Mouse (Mus musculus) heart, adult 2 months (tissue): ENCODE results near the gene Ormdl2. TPM values are rescaled to one million over a fixed set of nuclear protein-coding genes. Genes with fewer than 3 reads are reported as not detected.
A peak's percentile ranks its signal among the peaks of the same experiment; 100 is the strongest.

ENCODE experiments used
- DNase-seq, 2 experiments: peaks; one replicate each; pipeline ENCODE4 v3.0.0; 2021
- H3K27ac ChIP-seq: fragments of 200-600 bp; 2 replicates; pipeline ENCODE4 v1.8.1; 2022
- H3K27me3 ChIP-seq: fragments of 200-500 bp; 2 replicates; pipeline ENCODE4 v1.6.1; 2012; ENCODE audit warnings: mild to moderate bottlenecking, low read length, inconsistent platforms, mixed read lengths; ENCODE audit not compliant: control insufficient read depth, insufficient read depth
- H3K36me3 ChIP-seq: fragments of 200-500 bp; 2 replicates; pipeline ENCODE4 v1.6.1; 2012; ENCODE audit warnings: low read length, inconsistent platforms; ENCODE audit not compliant: control insufficient read depth, insufficient read depth
- H3K4me1 ChIP-seq: fragments of 200-500 bp; 2 replicates; pipeline ENCODE4 v1.6.1; 2011; ENCODE audit warnings: low read length; ENCODE audit not compliant: control insufficient read depth, insufficient read depth
- H3K4me3 ChIP-seq: fragments of 200-600 bp; 2 replicates; pipeline ENCODE4 v1.8.1; 2022
- H3K79me2 ChIP-seq: fragments of 200-500 bp; replicated peaks from 2 replicates; pipeline ENCODE4 v1.6.1; 2012; ENCODE audit warnings: mild to moderate bottlenecking, inconsistent platforms, low read length, moderate library complexity, mixed read lengths; ENCODE audit not compliant: control insufficient read depth, insufficient read depth
- H3K9ac ChIP-seq: fragments of 200-500 bp; 2 replicates; pipeline ENCODE4 v1.6.1; 2012; ENCODE audit warnings: low read depth, mild to moderate bottlenecking, control low read depth, inconsistent platforms, low read length, mixed read lengths
- CTCF ChIP-seq: fragments of 200-600 bp; IDR thresholded peaks from 2 replicates; pipeline ENCODE4 v1.8.1; 2022; ENCODE audit warnings: antibody characterized with exemption, mild to moderate bottlenecking, moderate library complexity
- EP300 ChIP-seq: fragments of 200-500 bp; IDR thresholded peaks from 2 replicates; pipeline ENCODE4 v1.6.1; 2011; ENCODE audit warnings: low read depth, low read length, control low read depth; ENCODE audit not compliant: insufficient read depth
- POLR2A ChIP-seq: fragments of 200-500 bp; IDR thresholded peaks from 2 replicates; pipeline ENCODE4 v1.6.1; 2011; ENCODE audit warnings: mild to moderate bottlenecking, low read depth, low read length, control low read depth; ENCODE audit not compliant: insufficient read depth
- WGBS: fragments of 180-500 bp; shearing (Covaris S2); methylation state at CpG from one replicate; pipeline ENCODE4 v1.1.7; 2018; 5-methylcytosine and 5-hydroxymethylcytosine counted together
- intact Hi-C: fragments of 180-260 bp; cut with DNase I; formaldehyde crosslinking; loops from one replicate; pipeline ENCODE4 v1.15.1; 2025
- polyA plus RNA-seq: library from polyadenylated mRNA; depleted of rRNA; stranded (reverse); fragments of >200 nt; gene quantifications from 2 replicates; pipeline ENCODE4 v1.2.3, GENCODE M21; 2012
- total RNA-seq, 2 experiments: library from RNA; stranded (reverse); gene quantifications; 2 replicates each; pipeline ENCODE4 v1.2.3; 2021

Gene Ormdl2
- total and polyA plus RNA-seq, 3 experiments: 7.8 to 15.3 (median 8.1) TPM

DNA sequence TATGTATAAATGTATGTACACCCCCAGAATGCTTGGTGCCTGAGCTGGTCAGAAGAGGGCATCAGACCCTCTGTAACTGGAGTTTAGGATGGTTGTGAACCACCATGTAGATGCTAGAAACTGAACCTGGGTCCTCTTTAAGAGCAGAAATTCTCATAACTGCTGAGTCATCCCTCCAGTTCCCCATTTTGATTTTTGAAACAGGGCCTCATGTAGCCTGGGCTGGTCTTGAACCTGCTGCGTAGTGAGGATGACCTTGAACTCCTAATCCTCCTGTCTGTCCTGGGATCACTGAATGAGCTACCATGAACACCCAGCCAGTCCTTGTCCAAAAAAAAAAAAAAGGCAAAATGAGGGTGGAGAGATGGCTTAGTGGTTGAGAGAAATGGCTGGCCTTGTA is 28.2 kb downstream of the Ormdl2 start:
- no peaks in the 10 kb centered on the region for H3K4me1 ChIP-seq
- 100% methylated on average over 1 of the region's 1 CpGs for WGBS

DNA sequence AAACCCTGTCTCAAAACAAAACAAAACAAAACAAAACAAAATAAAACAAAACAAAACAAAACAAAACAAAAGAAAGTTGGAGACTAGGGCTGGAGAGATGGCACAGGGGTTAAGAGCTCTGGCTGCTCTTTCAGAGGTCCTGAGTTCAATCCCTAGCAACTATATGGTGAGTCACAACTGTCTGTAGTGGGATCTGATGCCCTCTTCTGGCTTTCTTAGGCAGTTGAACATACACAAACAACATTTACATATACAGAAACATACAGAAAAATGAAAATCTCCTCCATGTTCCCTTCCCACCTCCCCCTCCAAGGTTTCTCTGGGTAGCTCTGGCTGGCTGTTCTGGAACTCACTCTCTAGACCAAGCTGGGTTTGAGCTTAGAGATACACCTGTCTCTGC is 29.4 kb downstream of the Ormdl2 start:
- DNase-seq: no peak
- Histone ChIP-seq H3K79me2 (no peaks in the 10 kb centered on the region), H3K27ac (no peak overlapping the region), H3K36me3 (no peaks in the 10 kb centered on the region), H3K9ac (no peak overlapping the region), H3K4me3 (no peak overlapping the region), H3K4me1 (no peaks in the 10 kb centered on the region), H3K27me3 (no peaks in the 10 kb centered on the region)
- no peak for TF ChIP-seq POLR2A
- peak; percentile 32 for TF ChIP-seq CTCF
- intact Hi-C loops: no loop called here

More for the DNA sequence above, 28.2 kb downstream of the Ormdl2 start:
- no peak for DNase-seq
- Histone ChIP-seq H3K36me3 (no peaks in the 10 kb centered on the region), H3K27me3 (no peaks in the 10 kb centered on the region), H3K4me3 (no peak overlapping the region), H3K79me2 (no peaks in the 10 kb centered on the region), H3K9ac (no peak overlapping the region), H3K27ac (no peak overlapping the region)
- TF ChIP-seq POLR2A (no peak), EP300 (no peak), CTCF (no peak)
- intact Hi-C loops: no loop called here

DNA sequence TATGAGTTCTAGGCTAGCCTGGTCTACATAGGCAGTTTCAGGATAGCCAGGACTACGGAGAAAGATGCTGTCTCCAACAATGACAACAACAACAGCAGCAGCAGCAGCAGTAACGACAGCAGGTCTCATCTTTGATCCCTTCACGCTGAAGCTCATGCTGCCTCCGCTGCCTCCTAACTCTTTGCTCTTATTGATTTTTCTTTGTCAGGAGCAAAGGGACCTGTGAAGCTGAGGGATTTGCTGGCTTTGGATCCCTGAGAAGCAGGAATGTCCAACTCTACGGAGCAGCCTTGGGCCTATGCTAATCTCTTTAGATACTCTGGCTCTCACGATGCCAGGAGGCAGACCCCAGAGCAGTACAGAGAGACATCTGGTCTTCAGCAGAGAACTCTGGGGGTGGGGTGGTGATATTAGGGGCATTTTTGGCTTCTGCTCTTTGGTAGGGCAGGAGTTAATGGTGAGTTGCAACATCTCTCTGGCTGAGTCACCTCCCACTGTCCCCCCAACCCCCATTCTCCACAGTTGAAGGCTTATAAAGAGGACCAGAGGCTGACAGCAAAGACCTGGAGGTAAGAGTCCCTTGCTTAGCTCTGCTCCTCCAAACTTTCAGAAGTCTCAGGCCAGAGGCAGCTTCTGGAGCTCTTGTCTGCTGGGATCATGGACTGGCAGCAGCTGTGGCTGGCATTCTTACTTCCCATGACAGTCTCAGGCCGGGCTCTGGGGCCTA is 30.9 kb downstream of the Ormdl2 start, which contains the start of gene Mmp19:
TSS of gene Mmp19 (plus strand) at position 513 of the 727 bp plus-strand sequence.
- Histone ChIP-seq H3K27me3 (no peaks in the 10 kb centered on the region), H3K4me3 (peak within 1 kb of the TSS; percentile 11; the same call in 1 of the 2 replicates), H3K27ac (peak within 1 kb of the TSS; percentile 41), H3K36me3 (no peaks in the 10 kb centered on the region), H3K4me1 (no peaks in the 10 kb centered on the region), H3K9ac (no peak within 1 kb of the TSS), H3K79me2 (no peaks in the 10 kb centered on the region)
- DNase-seq: peak; percentile 43 to 46
- TF ChIP-seq POLR2A (no peak), EP300 (no peak), CTCF (no peak)
- 58% methylated on average over 7 of the region's 7 CpGs for WGBS
- intact Hi-C loops: no loop called here

DNA sequence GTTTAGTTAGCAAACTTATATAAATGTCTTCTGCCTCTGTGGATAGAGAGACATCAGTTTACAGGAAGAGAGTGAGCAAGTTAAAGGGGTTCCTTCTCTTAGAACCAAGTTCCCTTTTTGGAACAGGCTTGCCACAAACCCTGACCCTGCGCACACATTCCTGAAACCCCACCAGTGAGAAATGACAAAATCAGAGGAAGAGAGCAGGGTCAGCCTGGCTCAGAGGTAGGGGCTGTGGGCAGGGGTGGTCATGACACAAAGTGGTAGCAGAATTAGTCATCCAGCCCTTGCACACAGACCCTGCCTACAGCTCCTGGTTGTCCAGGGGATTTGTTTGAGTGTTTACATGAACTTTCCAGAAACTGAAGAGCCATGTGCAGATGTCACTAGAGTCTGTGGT is 41.2 kb downstream of the Ormdl2 start:
- H3K4me3 ChIP-seq: no peak overlapping the region
- peaks cover 5% of the 10 kb centered on the region for H3K36me3 ChIP-seq
- H3K79me2 ChIP-seq: no peaks in the 10 kb centered on the region
- intact Hi-C loops: loop anchor here (2.0 kb wide), 1 partner anchor 23 kb away; no protein-coding TSS in a partner anchor
- TF ChIP-seq EP300: no peak
- H3K9ac ChIP-seq: no peak overlapping the region
- no peaks in the 10 kb centered on the region for H3K27me3 ChIP-seq
- peak overlapping the region; percentile 88 for H3K27ac ChIP-seq
- WGBS: 83% methylated on average over 1 of the region's 1 CpGs
- H3K4me1 ChIP-seq: peaks cover 8% of the 10 kb centered on the region
- DNase-seq: no peak

DNA sequence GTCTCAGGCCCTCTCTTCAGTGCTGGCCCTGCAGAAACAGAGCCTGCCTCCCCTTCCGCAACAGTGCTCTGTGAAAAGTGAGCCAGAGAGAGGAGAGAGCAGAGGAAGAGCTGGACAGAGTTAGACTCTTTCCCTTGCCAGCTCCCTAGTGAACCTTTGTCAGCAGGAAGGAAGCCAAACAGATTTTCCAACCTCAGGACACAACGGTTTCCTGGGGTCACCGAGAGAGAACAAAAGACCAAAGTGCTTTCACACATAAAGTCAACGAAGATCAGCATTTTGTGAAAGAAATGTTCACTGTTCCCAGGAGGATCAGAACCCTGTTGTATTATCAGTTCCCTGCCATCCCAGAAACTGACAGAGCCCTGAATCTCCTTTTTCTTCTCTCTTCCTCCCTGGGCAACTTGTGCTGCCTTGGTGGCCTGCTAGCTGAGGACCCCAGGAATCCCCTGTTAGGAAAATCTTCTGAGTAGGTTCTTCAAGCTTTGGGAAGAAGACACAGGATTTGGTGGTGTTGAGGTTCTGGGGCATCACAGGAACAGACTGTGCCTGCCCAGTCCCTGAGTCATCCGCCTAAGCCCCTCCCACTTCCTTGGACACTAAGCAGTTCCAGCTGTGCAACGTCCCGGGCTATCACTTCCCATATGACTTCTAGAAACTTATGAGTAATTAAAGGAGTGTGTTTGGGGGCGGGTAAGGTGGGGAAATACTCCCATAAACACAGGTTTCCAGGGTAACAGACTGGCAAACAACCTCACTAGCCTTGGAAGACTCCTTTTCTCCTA is 42.2 kb downstream of the Ormdl2 start:
- DNase-seq: peak; percentile 84 to 91
- Histone ChIP-seq H3K27ac (peak overlapping the region; percentile 88), H3K27me3 (no peaks in the 10 kb centered on the region), H3K9ac (no peak overlapping the region; the same call in 1 of the 2 replicates), H3K79me2 (no peaks in the 10 kb centered on the region), H3K4me1 (peaks cover 8% of the 10 kb centered on the region), H3K4me3 (peak overlapping the region; percentile 17; the same call in 1 of the 2 replicates), H3K36me3 (peaks cover 5% of the 10 kb centered on the region)
- intact Hi-C loops: loop anchor here (2.0 kb wide), 1 partner anchor 30 kb away; no protein-coding TSS in a partner anchor
- TF ChIP-seq CTCF (no peak), POLR2A (peak; percentile 72), EP300 (peak; percentile 85)
- 15% methylated on average over 8 of the region's 8 CpGs for WGBS

DNA sequence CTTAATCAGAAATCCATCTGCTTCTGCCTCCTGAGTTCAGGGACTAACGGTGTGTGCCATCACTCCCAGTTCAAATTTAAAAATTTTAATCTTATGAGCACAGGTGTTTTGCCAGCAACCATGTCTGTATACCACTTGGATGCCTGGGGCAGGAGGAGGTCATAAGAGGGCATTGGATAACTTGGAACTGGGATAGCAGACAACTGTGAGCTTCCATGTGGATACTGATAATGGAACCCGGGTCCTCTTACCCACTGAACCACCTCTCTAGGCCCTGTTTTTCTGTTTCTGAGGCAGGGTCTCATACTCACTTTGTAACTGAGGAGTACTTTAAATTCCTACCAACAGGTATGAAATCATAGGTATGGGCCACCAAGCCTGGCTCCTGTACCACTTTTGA is 43.0 kb downstream of the Ormdl2 start:
- no peaks in the 10 kb centered on the region for H3K27me3 ChIP-seq
- no peak for DNase-seq
- peaks cover 8% of the 10 kb centered on the region for H3K4me1 ChIP-seq
- WGBS: 61% methylated on average over 2 of the region's 2 CpGs
- no peaks in the 10 kb centered on the region for H3K79me2 ChIP-seq
- H3K9ac ChIP-seq: no peak overlapping the region
- H3K4me3 ChIP-seq: no peak overlapping the region
- intact Hi-C loops: loop anchor here (2.0 kb wide), 1 partner anchor 30 kb away; no protein-coding TSS in a partner anchor
- peaks cover 5% of the 10 kb centered on the region for H3K36me3 ChIP-seq
- peak overlapping the region; percentile 88 for H3K27ac ChIP-seq
- TF ChIP-seq EP300 (no peak), POLR2A (no peak), CTCF (no peak)
